Mouse (Mus musculus) liver, adult 2 months (tissue): ENCODE data around the gene E130309D02Rik.

Experiments
- CTCF ChIP-seq: fragments of 200-500 bp; IDR thresholded peaks from 2 replicates; pipeline ENCODE4 v1.5.1; 2011; ENCODE audit warnings: low read depth, low read length, control low read depth
- POLR2A ChIP-seq: fragments of 200-500 bp; IDR thresholded peaks from 2 replicates; pipeline ENCODE4 v1.6.1; 2011; ENCODE audit warnings: low read length, control low read depth; ENCODE audit not compliant: insufficient read depth; ENCODE audit errors: extremely low read depth

DNA sequence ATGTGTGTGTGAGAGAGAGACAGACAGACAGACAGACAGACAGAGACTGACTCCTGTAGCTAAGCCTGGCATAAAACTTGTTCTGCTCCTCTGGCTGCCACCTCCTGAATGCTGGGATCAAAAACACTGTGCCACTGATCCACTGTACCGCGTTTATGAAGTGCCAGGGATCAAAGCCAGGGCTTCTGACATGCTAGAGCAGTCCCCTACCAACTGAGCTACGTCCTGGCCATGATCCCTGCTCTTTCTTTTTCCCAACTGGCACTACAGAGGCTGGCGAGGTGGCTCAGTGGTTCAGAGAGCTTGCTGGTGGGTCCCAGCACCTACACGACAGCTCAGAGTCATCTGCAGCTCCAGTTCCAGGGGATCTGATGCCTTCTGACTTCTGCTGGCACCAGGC is 39.4 kb downstream of the E130309D02Rik start:
- TF ChIP-seq CTCF (no peak), POLR2A (no peak)
